Mouse (Mus musculus) layer of hippocampus, postnatal 14 days (tissue): ENCODE data around the gene Ppp2r2c. TPM values are rescaled to one million over a fixed set of nuclear protein-coding genes. Genes with fewer than 3 reads are reported as not detected.

Experiments used
- DNase-seq, 2 experiments: peaks; one replicate each; pipeline ENCODE4 v3.0.0; 2021 to 2022; ENCODE audit warnings: low spot score in 2 of 2, mixed read lengths in 1 of 2
- long read RNA-seq, 2 experiments: library from polyadenylated mRNA; stranded (forward); transcript quantifications; one replicate each; pipeline ENCODE4 v2.0.0; 2021
- total RNA-seq, 2 experiments: library from RNA; stranded (reverse); gene quantifications; 2 replicates each; pipeline ENCODE4 v1.2.3; 2021

Ppp2r2c gene
- total RNA-seq = 100 to 1,000 TPM; 355 to 364 TPM
- long read RNA-seq, experiment 1, full-length matches to known transcripts = 171 of 245 reads
- long read RNA-seq, experiment 1, partial matches to known transcripts = 59 of 245 reads
- long read RNA-seq, experiment 1, other reads (novel, unspliced or antisense) = 15 of 245 reads
- long read RNA-seq, experiment 2, full-length matches to known transcripts = 154 of 236 reads
- long read RNA-seq, experiment 2, partial matches to known transcripts = 55 of 236 reads
- long read RNA-seq, experiment 2, other reads (novel, unspliced or antisense) = 27 of 236 reads

- peak in 1 of 2 experiments; percentile 46 for DNase-seq
These were observed at the start of gene Ppp2r2c for GRCm38 (mm10) chr5:36868266-36869090. Ppp2r2c (plus strand) TSS chr5:36868513.

GRCm38 (mm10) chr5:36819742-36820141 is 48.6 kb upstream of the Ppp2r2c start:
- no peak for DNase-seq

GRCm38 (mm10) chr5:36820142-36820541 is 48.2 kb upstream of the Ppp2r2c start:
- peak in 1 of 2 experiments; percentile 59 for DNase-seq

GRCm38 (mm10) chr5:36822907-36823306 is 45.4 kb upstream of the Ppp2r2c start:
- no peak for DNase-seq

GRCm38 (mm10) chr5:36829098-36829497 is 39.2 kb upstream of the Ppp2r2c start:
- no peak for DNase-seq

GRCm38 (mm10) chr5:36829913-36830879 is 38.1 kb upstream of the Ppp2r2c start, which contains the start of gene Man2b2:
Man2b2 (minus strand) TSS chr5:36830653.
- DNase-seq = peak; percentile 91 to 93

- peak in 1 of 2 experiments; percentile 66 for DNase-seq
These were observed 37.0 kb upstream of the Ppp2r2c start for GRCm38 (mm10) chr5:36831272-36831671.

- peak; percentile 71 to 85 for DNase-seq
These were observed 32.4 kb upstream of the Ppp2r2c start for GRCm38 (mm10) chr5:36835933-36836332.

GRCm38 (mm10) chr5:36839032-36839431 is 29.3 kb upstream of the Ppp2r2c start:
- DNase-seq = no peak

GRCm38 (mm10) chr5:36839602-36840001 is 28.7 kb upstream of the Ppp2r2c start:
- DNase-seq = no peak

GRCm38 (mm10) chr5:36840092-36840491 is 28.2 kb upstream of the Ppp2r2c start:
- no peak for DNase-seq

- no peak for DNase-seq
These were observed 26.6 kb upstream of the Ppp2r2c start for GRCm38 (mm10) chr5:36841701-36842100.

GRCm38 (mm10) chr5:36844490-36844889 is 23.8 kb upstream of the Ppp2r2c start:
- no peak for DNase-seq

GRCm38 (mm10) chr5:36851572-36851971 is 16.7 kb upstream of the Ppp2r2c start:
- no peak for DNase-seq

GRCm38 (mm10) chr5:36855180-36855579 is 13.1 kb upstream of the Ppp2r2c start:
- no peak for DNase-seq

- no peak for DNase-seq
These were observed 11.8 kb upstream of the Ppp2r2c start for GRCm38 (mm10) chr5:36856529-36856928.

GRCm38 (mm10) chr5:36857546-36857945 is 10.8 kb upstream of the Ppp2r2c start:
- no peak for DNase-seq

GRCm38 (mm10) chr5:36861084-36861483 is 7.2 kb upstream of the Ppp2r2c start:
- DNase-seq = no peak

GRCm38 (mm10) chr5:36866701-36867250 is 1.5 kb upstream of the Ppp2r2c start:
- no peak for DNase-seq

- no peak for DNase-seq
These were observed 752 bp upstream of the Ppp2r2c start for GRCm38 (mm10) chr5:36867561-36867960.

- DNase-seq = no peak
These were observed 869 bp downstream of the Ppp2r2c start for GRCm38 (mm10) chr5:36869186-36869577.
